Comparison of ENCODE assay signal across 7 mouse cellular contexts in genomic region chr17:15577291-15577694, GRCm38 (mm10). TPM values are rescaled to one million over a fixed set of nuclear protein-coding genes. Genes with fewer than 3 reads are reported as not detected.
DNase-seq lines count a peak whose midpoint lies in the region; ATAC-seq lines count a peak whose summit lies in the region.

No protein-coding gene starts in this region.

- H3K36me3 ChIP-seq in intestine, embryonic 15.5 days: no peaks in the 10 kb centered on the region
- H3K36me3 ChIP-seq in liver, embryonic 11.5 days (ENCODE audit: control insufficient read depth, insufficient read depth, low read length): no peaks in the 10 kb centered on the region
- H3K36me3 ChIP-seq in midbrain, embryonic 15.5 days (replicated peaks): no peaks in the 10 kb centered on the region

- peak overlapping the region; percentile 54 for H3K4me2 ChIP-seq in intestine, embryonic 15.5 days (replicated peaks)
- peak overlapping the region; percentile 46 for H3K4me2 ChIP-seq in liver, embryonic 11.5 days
- H3K4me2 ChIP-seq in midbrain, embryonic 15.5 days: peak overlapping the region; percentile 49

- H3K4me3 ChIP-seq in intestine, embryonic 15.5 days (replicated peaks): peak overlapping the region; percentile 20
- peak overlapping the region; percentile 22; the same call in 1 of the 2 replicates for H3K4me3 ChIP-seq in liver, embryonic 11.5 days (ENCODE audit: low read depth, low read length)
- H3K4me3 ChIP-seq in midbrain, embryonic 15.5 days: peak overlapping the region; percentile 33

- intact Hi-C loops in gastrocnemius, postnatal 14 days (cut with DNase I; ENCODE audit: low total_unique reads): no loop called here

- peak; percentile 42 for DNase-seq in R1 (ENCODE audit: low read depth, low spot score)
- peak; percentile 19 for DNase-seq in brain, adult 2 months (ENCODE audit: low read depth, low spot score)
- peak; percentile 55 for DNase-seq in gastrocnemius, postnatal 14 days
- DNase-seq in liver, embryonic 11.5 days (ENCODE audit: low spot score): peak; percentile 44
- DNase-seq in adipocyte (ENCODE audit: low spot score): no peak

- no peaks in the 10 kb centered on the region for H3K9me3 ChIP-seq in intestine, embryonic 15.5 days
- H3K9me3 ChIP-seq in liver, embryonic 11.5 days (ENCODE audit: control insufficient read depth, low read length): no peaks in the 10 kb centered on the region
- no peaks in the 10 kb centered on the region for H3K9me3 ChIP-seq in midbrain, embryonic 15.5 days

- 1% methylated on average over 32 of the region's 32 CpGs for WGBS in intestine, embryonic 15.5 days
- under 1% methylated on average over 32 of the region's 32 CpGs for WGBS in liver, embryonic 11.5 days
- WGBS in midbrain, embryonic 15.5 days: under 1% methylated on average over 21 of the region's 32 CpGs

- no peak overlapping the region for H3K9ac ChIP-seq in intestine, embryonic 15.5 days
- no peak overlapping the region for H3K9ac ChIP-seq in liver, embryonic 11.5 days (ENCODE audit: low read depth, low read length)
- H3K9ac ChIP-seq in midbrain, embryonic 15.5 days: peak overlapping the region; percentile 24; the same call in 1 of the 2 replicates

- no peaks in the 10 kb centered on the region for H3K4me1 ChIP-seq in intestine, embryonic 15.5 days (replicated peaks)
- H3K4me1 ChIP-seq in liver, embryonic 11.5 days (replicated peaks; ENCODE audit: control insufficient read depth, insufficient read depth, low read length): no peaks in the 10 kb centered on the region; the same call in 1 of the 2 replicates
- H3K4me1 ChIP-seq in midbrain, embryonic 15.5 days: no peaks in the 10 kb centered on the region

- H3K27ac ChIP-seq in intestine, embryonic 15.5 days: no peak overlapping the region
- H3K27ac ChIP-seq in liver, embryonic 11.5 days (ENCODE audit: low read depth, low read length): no peak overlapping the region
- H3K27ac ChIP-seq in midbrain, embryonic 15.5 days: no peak overlapping the region

- ATAC-seq in intestine, embryonic 15.5 days: peak; percentile 73
- ATAC-seq in liver, embryonic 11.5 days (replicated peaks; ENCODE audit: low FRiP score): 0 out of 2 replicates have a peak, but pooled peaks have one; percentile 56
- peak; percentile 69; the same call in 1 of the 2 replicates for ATAC-seq in midbrain, embryonic 15.5 days (replicated peaks)

- H3K27me3 ChIP-seq in intestine, embryonic 15.5 days (replicated peaks): 0 out of 2 replicates have a peak, but pooled peaks cover 10% of the 10 kb centered on the region
- H3K27me3 ChIP-seq in liver, embryonic 11.5 days (replicated peaks; ENCODE audit: control insufficient read depth, insufficient read depth, low read length): peaks cover 13% of the 10 kb centered on the region
- H3K27me3 ChIP-seq in midbrain, embryonic 15.5 days (replicated peaks): peaks cover 6% of the 10 kb centered on the region; the same call in 1 of the 2 replicates

RNA-seq across cellular contexts. Expression of gene Prdm9, which starts 13.1 kb away (rescaled TPM):
- 1 to 10 TPM; 2.5 to 3.2 TPM for total RNA-seq in gastrocnemius, postnatal 14 days (2021)
- 1.2 and 2.2 TPM in 2 replicates for polyA plus RNA-seq in intestine, embryonic 15.5 days (2015; fragmentation: Nextera tagmentation; extraction: Ambion mirVana)
- 0.70 and 1.1 TPM in 2 replicates for polyA plus RNA-seq in liver, embryonic 11.5 days (2014; fragmentation: Nextera tagmentation; extraction: Ambion mirVana)
- polyA plus RNA-seq in midbrain, embryonic 15.5 days (2015; fragmentation: Nextera tagmentation; extraction: Ambion mirVana): 1.9 and 2.7 TPM in 2 replicates

RNA-seq across cellular contexts. Expression of gene Pdcd2, which starts 50.2 kb away (rescaled TPM):
- 10 to 100 TPM; 12.6 to 15.6 TPM for total RNA-seq in gastrocnemius, postnatal 14 days (2021)
- 49.9 and 57.0 TPM in 2 replicates for polyA plus RNA-seq in intestine, embryonic 15.5 days (2015; fragmentation: Nextera tagmentation; extraction: Ambion mirVana)
- polyA plus RNA-seq in liver, embryonic 11.5 days (2014; fragmentation: Nextera tagmentation; extraction: Ambion mirVana): 58.2 and 64.0 TPM in 2 replicates
- polyA plus RNA-seq in midbrain, embryonic 15.5 days (2015; fragmentation: Nextera tagmentation; extraction: Ambion mirVana): 58.3 and 59.7 TPM in 2 replicates
